Mouse (Mus musculus): ENCODE results near the gene Znfx1.
"Not testable (repeated sequence)": the region's sequence is repeated elsewhere in the genome, so short reads cannot be mapped to it uniquely, and the experiment has no call there.

Gene Znfx1

GRCm38 (mm10) chr2:167056210-167056941 lies 6.4 kb downstream of the Znfx1 start:
- intact Hi-C loops (cut with DNase I), result no loop called here

DNA sequence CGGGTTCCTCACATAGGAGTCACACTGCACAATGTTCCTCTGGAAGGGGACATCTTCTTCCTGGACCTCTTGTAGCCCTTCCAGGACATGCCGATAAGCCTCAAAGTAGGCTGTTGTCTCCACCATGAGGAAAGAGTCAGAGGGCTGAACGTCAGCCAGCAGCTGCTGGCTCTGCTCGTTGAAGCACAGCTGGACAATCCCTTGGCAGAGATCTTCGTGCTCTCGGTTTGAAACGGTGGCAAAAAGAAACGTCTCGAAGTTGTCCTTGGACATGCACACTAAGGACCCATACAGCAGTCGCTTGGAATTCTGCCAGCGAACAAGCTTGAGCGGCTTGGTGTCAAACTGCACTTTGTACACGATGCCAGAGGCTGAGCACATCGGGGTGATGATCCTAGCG lies 7.4 kb downstream of the Znfx1 start:
- intact Hi-C loops (cut with DNase I), result no loop called here

DNA sequence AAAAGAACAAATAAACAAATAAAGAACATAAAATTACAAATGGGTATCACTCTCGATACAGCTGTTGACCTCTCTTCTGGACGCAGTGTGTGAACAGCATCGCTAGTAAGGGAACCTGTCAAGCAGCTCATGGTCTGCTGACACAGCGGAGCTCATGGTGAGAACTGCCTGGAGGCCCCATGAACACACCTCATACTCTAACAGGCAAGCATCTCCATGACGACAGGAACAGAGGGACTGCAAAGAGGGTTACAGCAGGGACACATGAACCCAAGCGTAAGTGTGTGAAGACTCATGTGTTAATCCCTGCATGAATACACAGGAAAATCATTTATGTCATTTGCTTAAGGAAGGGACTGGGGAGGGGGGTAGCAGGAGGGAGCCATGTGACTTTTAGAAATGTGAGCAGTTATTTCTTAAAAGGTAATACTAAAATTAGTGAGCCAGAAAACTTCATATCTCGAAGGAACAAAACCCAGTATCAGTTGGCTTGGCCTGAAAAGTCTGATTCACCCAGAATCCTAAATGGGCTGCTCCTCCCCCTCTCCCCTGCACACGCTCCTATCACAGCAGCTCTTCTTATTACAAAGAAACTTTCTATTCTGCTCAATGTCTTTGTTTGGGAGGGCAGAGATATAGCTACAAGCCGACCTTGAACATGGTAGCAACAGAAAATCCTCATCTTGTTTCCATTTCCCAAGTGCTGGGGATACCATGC lies 9.5 kb downstream of the Znfx1 start:
- intact Hi-C loops (cut with DNase I), result no loop called here

DNA sequence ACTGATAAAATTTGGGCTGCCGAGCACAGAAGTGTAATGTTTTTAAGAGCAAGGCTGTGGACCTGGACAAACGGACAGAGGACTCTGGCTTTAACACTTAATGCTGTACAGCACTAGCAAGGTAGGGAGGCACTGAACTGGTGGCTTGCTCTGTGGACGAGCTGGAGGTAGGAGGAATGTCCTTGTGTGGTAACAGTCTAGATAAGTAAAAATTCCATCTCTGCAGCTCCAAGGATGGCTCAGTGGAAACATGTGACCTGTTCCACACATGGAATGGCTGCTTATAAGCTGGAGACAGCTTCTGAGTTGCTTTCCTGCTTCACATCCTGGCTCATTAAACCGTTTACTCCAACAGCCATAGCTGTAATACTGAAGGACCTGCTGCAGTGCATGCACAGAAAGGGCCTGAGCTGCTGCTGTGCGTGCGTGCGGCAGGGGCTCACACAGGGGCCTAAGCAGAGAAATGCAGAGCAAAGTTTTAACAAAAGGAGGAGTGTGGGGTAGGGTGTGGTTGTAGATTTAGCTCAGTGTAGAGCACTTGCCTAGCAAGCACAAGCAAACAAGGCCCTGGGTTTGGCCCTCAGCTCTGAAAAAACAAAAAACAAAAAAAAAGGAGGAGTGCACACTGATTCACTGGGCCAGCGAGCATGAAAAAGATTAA lies 14.0 kb downstream of the Znfx1 start:
- intact Hi-C loops (cut with DNase I), result no loop called here

DNA sequence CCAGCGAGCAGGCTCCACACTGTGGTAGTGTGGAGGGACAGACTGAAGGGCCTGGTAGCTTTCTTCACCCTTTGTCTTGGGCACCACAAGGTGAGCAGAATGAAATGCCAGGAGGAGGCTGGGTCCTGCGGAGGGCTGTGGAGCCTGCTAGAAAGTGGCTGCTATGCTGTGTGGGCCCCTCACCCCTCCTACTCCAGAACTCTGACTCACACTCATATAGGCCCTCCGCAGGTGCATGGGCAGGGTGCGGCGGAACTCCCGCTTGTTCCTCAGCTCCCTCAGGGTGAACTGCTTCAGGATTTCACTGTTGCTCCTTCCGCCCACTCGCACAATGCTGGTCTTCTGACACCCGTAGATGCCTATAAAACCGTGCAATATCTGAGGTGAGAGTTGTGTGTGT lies 14.6 kb downstream of the Znfx1 start:
- intact Hi-C loops (cut with DNase I), result no loop called here

- intact Hi-C loops (cut with DNase I), result no loop called here
These were observed 19.3 kb downstream of the Znfx1 start for GRCm38 (mm10) chr2:167043400-167044121.

- intact Hi-C loops (cut with DNase I), result no loop called here
These were observed 23.4 kb downstream of the Znfx1 start for GRCm38 (mm10) chr2:167039386-167039785.

DNA sequence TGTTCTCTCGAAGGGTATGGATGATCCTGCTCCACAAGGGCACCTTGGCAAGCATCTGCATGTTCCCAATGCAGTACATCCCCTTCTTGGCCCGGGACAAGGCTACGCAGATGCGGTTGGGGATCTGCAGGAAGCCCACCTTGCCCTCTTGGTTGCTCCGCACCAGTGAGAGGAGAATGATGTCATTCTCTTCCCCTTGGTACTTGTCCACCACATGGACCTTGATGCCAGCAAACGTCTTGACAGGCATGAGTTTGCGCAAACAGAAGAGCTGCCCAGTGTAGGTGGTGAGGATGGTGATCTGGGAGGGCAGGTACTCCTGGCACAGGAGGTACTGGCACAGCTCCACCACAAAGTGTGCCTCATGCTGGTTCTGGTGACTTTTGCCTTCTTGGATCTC lies 24.1 kb downstream of the Znfx1 start:
- intact Hi-C loops (cut with DNase I), result no loop called here

GRCm38 (mm10) chr2:167038297-167038696 lies 24.5 kb downstream of the Znfx1 start:
- intact Hi-C loops (cut with DNase I), result no loop called here

GRCm38 (mm10) chr2:167037710-167038109 lies 25.1 kb downstream of the Znfx1 start:
- intact Hi-C loops (cut with DNase I), result no loop called here

DNA sequence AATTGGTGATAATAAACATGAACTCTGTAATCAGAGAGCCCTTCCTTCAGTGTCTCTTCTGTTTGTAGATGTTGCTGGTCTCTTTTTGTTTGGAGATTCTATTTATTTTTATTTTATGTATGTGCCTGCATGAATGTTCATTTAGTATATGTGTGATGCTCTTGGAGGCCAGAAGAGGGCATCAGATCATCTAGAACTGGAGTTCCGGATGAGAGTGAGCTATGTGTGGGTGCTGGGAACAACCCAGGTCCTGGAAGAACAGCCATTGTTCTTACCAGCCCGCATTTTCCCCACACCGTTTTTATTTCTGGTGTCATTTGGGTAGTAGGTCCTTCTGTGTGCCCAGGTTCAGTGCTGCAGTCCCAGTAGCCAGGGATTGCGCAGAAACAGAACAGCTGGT lies 32.3 kb downstream of the Znfx1 start:
- intact Hi-C loops (cut with DNase I), result no loop called here

DNA sequence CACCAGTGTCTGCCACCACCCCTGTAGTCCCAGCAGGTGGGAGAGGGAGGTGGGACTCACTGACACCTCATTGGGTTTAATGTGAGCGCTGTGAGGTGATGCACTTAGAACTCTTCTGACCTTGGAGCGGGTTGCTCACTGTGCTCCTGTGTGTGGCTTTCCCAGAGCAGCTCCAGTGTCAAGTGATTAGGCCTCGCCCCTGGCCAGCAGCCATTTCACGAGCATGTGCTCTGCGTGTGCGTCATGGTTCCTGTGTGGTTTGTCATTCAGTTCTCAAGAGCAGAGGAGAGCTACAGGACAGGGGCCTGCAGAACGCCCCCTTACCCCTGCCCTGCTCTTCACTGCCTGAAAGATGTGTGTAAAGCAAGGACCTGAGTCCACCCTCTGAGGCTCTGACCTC lies 34.3 kb downstream of the Znfx1 start:
- intact Hi-C loops (cut with DNase I), result no loop called here

DNA sequence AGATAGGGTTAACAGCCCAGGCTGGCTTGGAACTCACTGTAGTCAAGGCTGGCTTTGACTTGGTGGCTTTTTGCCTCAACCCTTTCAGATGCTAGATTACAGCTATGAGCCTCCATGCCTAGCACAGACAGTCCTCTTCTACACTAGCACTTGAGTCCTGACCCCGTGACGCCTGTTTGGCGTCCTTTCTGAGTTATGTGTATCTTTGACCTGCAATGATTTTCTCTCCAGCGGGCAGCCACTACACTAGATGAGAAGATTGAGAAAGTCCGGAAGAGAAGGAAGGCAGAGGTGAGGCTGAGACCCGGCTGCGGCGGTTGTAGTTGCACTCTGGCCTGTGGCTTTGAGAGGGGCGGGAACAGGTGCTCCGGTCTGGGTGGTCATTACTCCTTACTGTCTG lies 43.4 kb downstream of the Znfx1 start:
- intact Hi-C loops (cut with DNase I), result no loop called here

- intact Hi-C loops (cut with DNase I), result no loop called here
These were observed 47.5 kb downstream of the Znfx1 start for GRCm38 (mm10) chr2:167015382-167015718.

- intact Hi-C loops (cut with DNase I), result no loop called here
These were observed 48.0 kb downstream of the Znfx1 start, which contains the start of gene Ddx27 for GRCm38 (mm10) chr2:167014702-167015381. Gene Ddx27, plus strand, starts transcription at chr2:167015193.

GRCm38 (mm10) chr2:167010546-167010945 lies 52.3 kb downstream of the Znfx1 start:
- intact Hi-C loops (cut with DNase I), result no loop called here

- intact Hi-C loops (cut with DNase I), result no loop called here
These were observed 53.3 kb downstream of the Znfx1 start for GRCm38 (mm10) chr2:167009483-167009882.

- intact Hi-C loops (cut with DNase I), result not testable (repeated sequence)
These were observed 55.2 kb downstream of the Znfx1 start for GRCm38 (mm10) chr2:167007565-167007964.

- intact Hi-C loops (cut with DNase I), result no loop called here
These were observed 55.8 kb downstream of the Znfx1 start for GRCm38 (mm10) chr2:167007001-167007491.

GRCm38 (mm10) chr2:167006355-167006754 lies 56.5 kb downstream of the Znfx1 start:
- intact Hi-C loops (cut with DNase I), result no loop called here
